9 mouse cellular contexts compared by ENCODE assay signal in the genomic region with DNA sequence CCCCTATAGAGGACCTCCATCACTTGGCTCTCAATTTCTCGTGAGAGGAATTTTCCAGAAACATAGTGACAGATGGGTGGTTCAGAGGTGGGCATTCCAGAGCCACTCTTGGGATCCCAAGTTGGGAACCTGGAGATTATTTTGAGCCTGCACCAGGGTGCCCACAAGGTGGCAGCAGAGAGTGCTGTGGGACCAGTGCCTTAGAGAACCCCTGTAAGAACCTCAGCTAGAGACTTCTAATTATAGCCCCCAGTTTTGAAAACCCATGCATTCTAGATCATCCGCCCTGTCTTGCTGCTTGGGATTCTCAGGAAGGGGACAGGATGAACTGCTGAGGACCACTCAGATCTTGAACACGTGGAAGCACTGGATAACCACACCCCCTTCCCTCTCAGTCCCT. TPM values are rescaled to one million over a fixed set of nuclear protein-coding genes. Genes with fewer than 3 reads are reported as not detected.
DNase-seq lines count a peak whose midpoint lies in the region; ATAC-seq lines count a peak whose summit lies in the region.
"Had no signal": no experiment of that assay in that cellular context is flagged by ENCODE, and none has a peak within 500 bp of the region (broad histone marks: within the 10 kb centered on the region; RNA-seq: fewer than 3 reads in every experiment).

No protein-coding gene starts in this region.

- peak; percentile 39 for DNase-seq in kidney, adult 11 months
- peak; percentile 32 for DNase-seq in c-Kit-positive CD71-positive TER-119-positive erythroid progenitor cells, embryonic 14.5 days (ENCODE audit: low spot score)
- DNase-seq in hindlimb bud, embryonic 11.5 days (ENCODE audit: extremely low spot score, low read depth, low spot score) = peak; percentile 57
- peak; percentile 85 for DNase-seq in limb, embryonic 10.5 days (ENCODE audit: low spot score)
- peak; percentile 24 for DNase-seq in testis, postnatal 14 days (ENCODE audit: low spot score)

- no peaks in the 10 kb centered on the region for H3K4me1 ChIP-seq in kidney, embryonic 16.5 days (ENCODE audit: insufficient read depth, low read length)
- no peaks in the 10 kb centered on the region for H3K4me1 ChIP-seq in forebrain, embryonic 15.5 days
- no peaks in the 10 kb centered on the region for H3K4me1 ChIP-seq in limb, embryonic 10.5 days
- no peaks in the 10 kb centered on the region for H3K4me1 ChIP-seq in neural tube, embryonic 14.5 days (ENCODE audit: control insufficient read depth, insufficient read depth, low read length)

- no peak overlapping the region for H3K4me3 ChIP-seq in kidney, embryonic 16.5 days (ENCODE audit: low read length)
- H3K4me3 ChIP-seq in forebrain, embryonic 15.5 days = no peak overlapping the region
- no peak overlapping the region for H3K4me3 ChIP-seq in limb, embryonic 10.5 days
- no peak overlapping the region for H3K4me3 ChIP-seq in neural tube, embryonic 14.5 days (ENCODE audit: low read depth, low read length)
- H3K4me3 ChIP-seq: neural tube, embryonic 12.5 days had no signal

- no peak overlapping the region for H3K9ac ChIP-seq in kidney, embryonic 16.5 days (replicated peaks; ENCODE audit: low read length)
- no peak overlapping the region for H3K9ac ChIP-seq in forebrain, embryonic 15.5 days (replicated peaks)
- H3K9ac ChIP-seq in neural tube, embryonic 14.5 days (replicated peaks; ENCODE audit: low read depth, low read length) = no peak overlapping the region
- H3K9ac ChIP-seq: neural tube, embryonic 12.5 days had no signal

- H3K36me3 ChIP-seq in kidney, embryonic 16.5 days (ENCODE audit: insufficient read depth, low read length) = no peaks in the 10 kb centered on the region
- no peaks in the 10 kb centered on the region for H3K36me3 ChIP-seq in forebrain, embryonic 15.5 days
- no peaks in the 10 kb centered on the region for H3K36me3 ChIP-seq in limb, embryonic 10.5 days
- H3K36me3 ChIP-seq in neural tube, embryonic 14.5 days (ENCODE audit: control insufficient read depth, insufficient read depth, low read length) = no peaks in the 10 kb centered on the region
- H3K36me3 ChIP-seq: neural tube, embryonic 12.5 days had no signal

- H3K27me3 ChIP-seq in kidney, embryonic 16.5 days (ENCODE audit: insufficient read depth, low read length) = no peaks in the 10 kb centered on the region
- no peaks in the 10 kb centered on the region for H3K27me3 ChIP-seq in forebrain, embryonic 15.5 days
- H3K27me3 ChIP-seq in limb, embryonic 10.5 days (ENCODE audit: low read depth, poor library complexity, severe bottlenecking) = no peaks in the 10 kb centered on the region
- H3K27me3 ChIP-seq in neural tube, embryonic 14.5 days (ENCODE audit: control insufficient read depth, insufficient read depth, low read length) = no peaks in the 10 kb centered on the region
- H3K27me3 ChIP-seq: neural tube, embryonic 12.5 days had no signal

- H3K4me2 ChIP-seq in kidney, embryonic 16.5 days (replicated peaks; ENCODE audit: low read depth, low read length) = no peak overlapping the region
- no peak overlapping the region for H3K4me2 ChIP-seq in forebrain, embryonic 15.5 days (replicated peaks)
- H3K4me2 ChIP-seq in neural tube, embryonic 14.5 days (ENCODE audit: low read depth, low read length) = no peak overlapping the region
- H3K4me2 ChIP-seq: neural tube, embryonic 12.5 days had no signal

- H3K27ac ChIP-seq in kidney, embryonic 16.5 days (ENCODE audit: low read length) = no peak overlapping the region
- H3K27ac ChIP-seq in forebrain, embryonic 15.5 days (replicated peaks) = no peak overlapping the region
- no peak overlapping the region for H3K27ac ChIP-seq in limb, embryonic 10.5 days
- H3K27ac ChIP-seq in neural tube, embryonic 14.5 days (ENCODE audit: low read depth, low read length) = no peak overlapping the region
- H3K27ac ChIP-seq: neural tube, embryonic 12.5 days had no signal

- WGBS in kidney, embryonic 16.5 days = 12% methylated on average over 3 of the region's 3 CpGs
- 13% methylated on average over 3 of the region's 3 CpGs for WGBS in forebrain, embryonic 15.5 days
- WGBS in limb, embryonic 10.5 days = 7% methylated on average over 3 of the region's 3 CpGs
- 16% methylated on average over 3 of the region's 3 CpGs for WGBS in neural tube, embryonic 14.5 days

- ATAC-seq in kidney, embryonic 16.5 days (ENCODE audit: low FRiP score, low TSS enrichment) = no peak
- peak; percentile 76; the same call in 1 of the 2 replicates for ATAC-seq in forebrain, embryonic 15.5 days (replicated peaks)
- peak; percentile 60 for ATAC-seq in neural tube, embryonic 14.5 days (ENCODE audit: low read depth)

- no peaks in the 10 kb centered on the region for H3K9me3 ChIP-seq in kidney, embryonic 16.5 days (ENCODE audit: low read length)
- H3K9me3 ChIP-seq in forebrain, embryonic 15.5 days = no peaks in the 10 kb centered on the region
- no peaks in the 10 kb centered on the region for H3K9me3 ChIP-seq in limb, embryonic 10.5 days (replicated peaks)
- no peaks in the 10 kb centered on the region for H3K9me3 ChIP-seq in neural tube, embryonic 14.5 days (ENCODE audit: control insufficient read depth, low read length)
- H3K9me3 ChIP-seq: neural tube, embryonic 12.5 days had no signal

RNA-seq across cellular contexts. Expression of gene Gm17455, which starts 18.6 kb away (rescaled TPM):
- polyA plus RNA-seq in kidney, embryonic 16.5 days (2015; fragmentation: Nextera tagmentation; extraction: Ambion mirVana) = 0.40 and 0.81 TPM in 2 replicates
- 4.9 and 6.9 TPM in 2 replicates for polyA plus RNA-seq in forebrain, embryonic 15.5 days (2015; fragmentation: Nextera tagmentation; extraction: Ambion mirVana)
- polyA plus RNA-seq in limb, embryonic 10.5 days (2016; fragmentation: Nextera tagmentation; extraction: Ambion mirVana) = 0.53 and 0.65 TPM in 2 replicates
- 17.7 and 20.0 TPM in 2 replicates for polyA plus RNA-seq in neural tube, embryonic 14.5 days (2014; fragmentation: Nextera tagmentation; extraction: Ambion mirVana)

Comparison
In these comparisons a context has a peak if more than half of its experiments do, and no peak if none do; other contexts are left out.
1. DNase-seq: peak in every context shown above with its lines; median percentile 85 in limb, embryonic 10.5 days; 57 in hindlimb bud, embryonic 11.5 days; 39 in kidney, adult 11 months; 32 in c-Kit-positive CD71-positive TER-119-positive erythroid progenitor cells, embryonic 14.5 days; 24 in testis, postnatal 14 days.